Mouse (Mus musculus) layer of hippocampus, postnatal 14 days (tissue): Measurements from ENCODE around the gene Il22ra1. TPM values are rescaled to one million over a fixed set of nuclear protein-coding genes. Genes with fewer than 3 reads are reported as not detected.
"Not testable (repeated sequence)": the region's sequence is repeated elsewhere in the genome, so short reads cannot be mapped to it uniquely, and the experiment has no call there.

Source experiments
- DNase-seq, 2 experiments: peaks; one replicate each; pipeline ENCODE4 v3.0.0; 2021 to 2022; ENCODE audit warnings: low spot score in 2 of 2, mixed read lengths in 1 of 2
- long read RNA-seq, 2 experiments: library from polyadenylated mRNA; stranded (forward); transcript quantifications; one replicate each; pipeline ENCODE4 v2.0.0; 2021
- total RNA-seq, 2 experiments: library from RNA; stranded (reverse); gene quantifications; 2 replicates each; pipeline ENCODE4 v1.2.3; 2021

Il22ra1 gene
- under 1 TPM in 1 of 2 experiments, not detected in 1; 0.12 TPM for total RNA-seq
- long read RNA-seq, experiment 1: 0 reads
- long read RNA-seq, experiment 2: 0 reads

DNA sequence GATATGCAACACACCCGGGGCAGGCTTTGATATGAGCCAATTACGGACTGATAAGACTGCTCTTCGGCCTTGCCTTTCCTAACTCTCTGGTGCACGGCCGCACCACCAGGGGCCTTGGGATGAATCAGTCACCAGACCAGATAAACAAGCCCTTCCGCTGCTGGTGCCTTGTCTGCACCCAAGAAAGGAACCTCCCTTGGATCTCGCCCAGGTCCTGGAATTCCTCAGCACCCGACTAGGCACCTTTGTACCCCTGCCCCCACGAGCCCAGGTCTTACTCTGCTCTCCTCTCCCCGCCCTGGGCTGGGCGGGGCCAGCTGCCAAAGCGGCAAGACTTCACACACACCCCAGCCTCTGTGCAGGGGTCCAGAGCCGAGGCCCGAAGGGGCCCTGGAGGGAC lies at the start of gene Il22ra1:
Il22ra1 (plus strand) TSS at position 356 of the 400 bp plus-strand sequence.
- no peak for DNase-seq

DNA sequence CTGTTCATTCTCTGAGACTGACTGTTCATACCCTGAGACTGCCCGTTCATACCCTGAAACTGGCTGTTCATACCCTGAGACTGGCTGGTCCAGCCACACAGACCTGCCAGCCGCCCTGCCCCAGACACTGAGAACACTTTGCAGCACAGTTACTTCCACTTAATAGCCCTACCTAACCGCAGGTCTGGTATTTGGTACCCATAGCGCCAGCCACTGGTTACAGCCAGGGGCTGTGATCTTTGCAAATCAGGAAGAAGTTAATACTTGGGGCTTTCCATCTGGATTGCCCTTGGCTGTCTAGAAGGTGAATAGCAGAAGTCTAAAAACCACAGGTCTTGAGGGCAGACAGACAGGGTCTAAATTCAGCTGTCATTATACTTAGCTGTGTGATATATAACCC lies 48.7 kb upstream of the Il22ra1 start:
- DNase-seq: no peak

DNA sequence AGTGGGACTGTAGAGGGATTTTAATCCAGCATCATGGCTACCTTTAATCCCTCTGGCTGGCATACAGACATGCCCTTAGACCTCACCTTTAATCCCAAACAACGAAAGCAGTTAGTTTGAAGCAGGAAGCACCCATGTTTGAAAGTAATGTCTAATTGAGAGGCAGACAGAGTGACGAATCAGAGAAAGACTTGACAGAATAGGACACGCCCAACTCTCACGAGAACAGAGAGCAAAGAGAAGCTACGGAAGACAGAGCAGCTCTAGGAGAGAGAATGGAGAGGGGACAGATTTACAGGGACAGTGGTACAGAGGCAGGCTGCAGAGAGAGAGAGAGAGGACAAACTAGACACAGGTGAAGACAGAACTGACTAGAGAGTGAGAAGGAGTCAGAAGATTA lies 46.2 kb upstream of the Il22ra1 start:
- DNase-seq: no peak

DNA sequence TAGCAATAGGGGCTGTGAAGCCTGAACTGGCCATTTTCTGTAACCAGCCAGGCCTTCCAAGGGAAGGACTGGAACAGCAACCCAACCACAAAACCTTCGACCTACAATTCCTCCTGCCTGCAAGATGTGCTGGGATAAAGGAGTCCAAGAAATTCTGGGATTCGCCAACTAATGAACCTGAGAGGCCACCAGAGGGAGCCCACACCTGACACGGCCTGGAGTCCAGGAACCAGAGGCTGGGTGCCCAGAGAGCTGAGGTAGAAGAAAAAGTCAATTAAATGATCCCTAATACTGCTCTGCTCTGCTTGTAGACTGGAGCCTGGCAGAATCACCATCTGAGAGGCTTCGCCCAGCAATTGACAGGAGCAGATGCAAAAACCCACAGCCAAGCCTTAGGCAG lies 44.4 kb upstream of the Il22ra1 start:
- no peak for DNase-seq

DNA sequence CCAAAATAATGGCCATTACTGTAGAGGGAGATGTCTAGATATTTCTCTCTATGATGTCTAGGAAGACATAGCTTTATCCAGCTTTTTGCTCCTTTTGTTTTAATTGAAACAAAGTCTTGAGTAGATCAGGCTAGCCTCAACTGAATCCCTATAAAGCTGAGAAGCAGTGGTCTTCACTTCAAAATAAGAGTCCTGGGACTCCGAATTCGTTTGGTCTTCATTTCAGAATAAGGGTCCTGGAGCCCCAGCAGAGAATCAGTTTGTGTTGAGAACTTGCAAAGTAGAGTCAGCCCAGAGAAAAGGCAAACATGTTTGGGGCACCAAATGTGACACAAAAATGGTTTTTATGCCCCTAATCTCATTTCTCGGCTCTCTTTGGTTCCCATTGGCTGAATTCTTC lies 43.2 kb upstream of the Il22ra1 start:
- no peak for DNase-seq

DNA sequence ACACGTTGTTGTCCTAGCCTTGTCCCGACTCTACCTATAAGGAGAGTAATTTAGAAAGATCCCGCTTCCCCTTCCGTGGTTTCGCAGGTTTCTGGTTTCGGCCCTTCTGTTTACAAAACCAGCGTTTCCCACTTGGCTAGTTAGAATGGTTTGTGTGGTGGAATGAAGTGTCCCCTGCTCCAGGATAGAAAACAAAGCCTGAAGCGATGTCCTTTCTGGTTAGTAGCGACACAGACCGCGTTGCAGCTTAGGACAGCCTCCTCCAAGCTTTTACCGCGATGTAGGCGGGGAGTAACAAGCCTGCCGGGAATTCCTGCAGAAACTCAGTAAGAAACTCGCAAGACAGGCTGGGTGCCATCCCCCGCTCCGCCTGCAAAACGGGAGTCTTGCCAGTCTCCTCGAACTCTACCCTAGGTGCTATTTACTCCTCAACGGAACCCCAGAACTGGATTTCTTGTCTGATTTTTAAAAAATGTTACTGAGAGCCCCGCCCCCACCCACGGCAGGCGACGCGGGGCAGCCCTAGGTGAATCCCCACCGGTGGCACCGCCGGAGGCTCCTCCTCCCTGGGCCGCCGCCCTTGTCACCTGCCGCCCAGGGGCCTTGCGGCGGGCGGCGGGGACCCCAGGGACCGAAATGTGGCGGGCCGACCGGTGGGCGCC lies 41.9 kb upstream of the Il22ra1 start, which contains the start of gene Ifnlr1:
Ifnlr1 (plus strand) TSS at position 382 of the 662 bp plus-strand sequence.
- DNase-seq: no peak

DNA sequence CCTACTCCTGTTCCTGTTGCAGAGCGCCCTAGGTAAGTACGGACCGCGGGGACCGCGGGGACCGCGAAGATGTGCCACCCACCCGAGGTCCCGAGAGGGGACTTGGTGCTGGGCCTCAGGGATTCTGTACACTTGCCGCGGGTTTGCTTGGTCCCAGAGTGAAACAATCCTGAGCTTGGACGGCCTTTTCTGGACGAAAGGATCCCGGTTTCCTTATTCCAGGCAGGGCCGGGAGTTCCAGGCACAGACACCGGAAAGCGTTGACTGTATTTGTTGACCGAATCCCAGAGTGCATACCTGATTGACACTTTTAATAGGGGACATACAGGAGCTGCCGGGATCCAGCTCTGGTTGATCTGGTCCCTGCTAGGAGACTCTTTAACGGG lies 41.4 kb upstream of the Il22ra1 start:
- DNase-seq: no peak

DNA sequence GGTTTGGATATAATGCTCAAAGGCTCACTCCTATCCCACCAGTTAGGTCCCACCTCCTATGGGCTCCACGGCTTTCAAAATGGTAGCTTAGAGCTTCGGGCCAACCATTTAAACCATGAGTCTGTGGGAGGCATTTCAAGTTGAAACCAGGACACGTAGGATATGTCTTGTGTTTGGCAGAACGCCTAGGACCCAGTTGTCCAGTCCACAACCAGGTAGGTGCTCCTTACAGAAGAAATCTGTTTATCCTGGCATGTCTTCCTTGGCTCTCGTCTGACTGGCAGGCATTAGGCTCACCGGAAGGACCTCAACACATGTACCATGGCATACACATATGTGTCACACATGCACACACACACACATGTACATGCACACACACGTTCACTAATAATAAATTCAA lies 38.2 kb upstream of the Il22ra1 start:
- DNase-seq: no peak

DNA sequence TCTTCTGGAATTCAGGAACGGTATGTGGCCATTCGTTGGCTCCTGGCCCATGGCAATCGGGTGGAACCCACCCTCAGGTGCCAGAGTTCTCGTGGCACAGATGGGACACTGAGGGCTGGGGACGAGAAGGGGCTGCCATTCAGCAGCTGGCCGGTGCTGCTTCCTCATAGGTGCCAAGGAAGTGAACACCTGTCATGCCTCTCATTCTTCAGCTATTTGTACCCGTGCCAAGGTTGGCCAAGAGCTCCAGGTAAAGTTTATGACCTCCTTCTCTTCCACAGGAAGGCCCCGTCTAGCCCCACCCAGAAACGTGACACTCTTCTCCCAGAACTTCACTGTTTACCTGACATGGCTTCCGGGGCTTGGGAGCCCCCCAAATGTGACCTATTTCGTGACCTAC lies 37.7 kb upstream of the Il22ra1 start:
- DNase-seq: no peak

DNA sequence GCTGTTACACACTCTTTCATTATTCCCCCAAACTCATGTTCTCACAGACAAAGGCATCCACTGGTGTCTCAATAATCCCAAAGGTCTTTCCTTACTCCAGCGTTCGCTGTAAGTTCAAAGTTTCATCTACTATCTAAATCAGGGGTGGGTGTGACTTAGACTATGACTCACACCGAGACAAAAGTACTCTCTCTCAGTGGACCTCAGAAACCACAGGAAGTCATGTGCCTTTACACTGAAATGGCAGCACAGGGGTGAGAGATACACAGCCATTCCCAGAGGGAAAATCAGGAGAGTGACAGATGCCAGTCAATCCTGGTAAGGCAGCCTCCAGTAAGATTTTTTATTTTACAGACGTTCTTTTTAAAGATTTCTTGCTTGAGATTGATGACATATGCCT lies 35.1 kb upstream of the Il22ra1 start:
- no peak for DNase-seq

DNA sequence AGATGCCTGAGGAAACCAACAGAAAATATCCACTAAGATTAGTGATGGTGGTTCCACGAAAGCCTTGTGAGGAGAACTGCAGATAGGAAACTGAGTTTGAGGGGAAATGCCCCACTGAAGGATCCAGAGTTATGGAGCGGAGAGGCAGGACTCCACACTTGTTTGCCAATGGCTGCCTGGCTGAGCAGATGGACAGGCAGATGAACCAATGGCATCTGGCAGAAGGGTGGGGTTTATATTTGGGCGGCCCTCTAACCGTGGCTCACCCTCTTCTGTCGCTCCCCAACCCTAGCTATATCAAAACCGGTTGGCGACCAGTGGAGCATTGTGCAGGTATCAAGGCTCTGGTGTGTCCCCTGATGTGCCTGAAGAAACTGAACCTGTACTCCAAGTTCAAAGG lies 29.5 kb upstream of the Il22ra1 start:
- DNase-seq: no peak

DNA sequence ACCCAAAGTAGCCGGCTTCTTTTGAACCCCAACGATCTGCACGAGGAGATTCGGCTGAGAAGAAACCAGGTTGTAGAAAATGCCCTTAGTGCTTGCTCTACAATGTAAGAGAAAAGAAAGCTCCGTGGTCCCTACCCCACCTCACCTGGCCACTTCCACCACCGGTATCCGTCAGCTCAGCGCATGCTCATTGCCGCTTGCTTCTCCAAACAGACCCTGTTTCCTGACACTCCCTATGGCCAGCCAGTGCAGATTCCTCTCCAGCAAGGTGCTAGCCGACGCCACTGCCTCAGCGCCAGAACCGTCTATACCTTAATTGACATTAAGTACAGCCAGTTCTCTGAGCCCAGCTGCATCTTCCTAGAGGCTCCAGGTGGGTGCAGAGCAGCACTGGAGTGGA lies 24.5 kb upstream of the Il22ra1 start:
- DNase-seq: no peak

DNA sequence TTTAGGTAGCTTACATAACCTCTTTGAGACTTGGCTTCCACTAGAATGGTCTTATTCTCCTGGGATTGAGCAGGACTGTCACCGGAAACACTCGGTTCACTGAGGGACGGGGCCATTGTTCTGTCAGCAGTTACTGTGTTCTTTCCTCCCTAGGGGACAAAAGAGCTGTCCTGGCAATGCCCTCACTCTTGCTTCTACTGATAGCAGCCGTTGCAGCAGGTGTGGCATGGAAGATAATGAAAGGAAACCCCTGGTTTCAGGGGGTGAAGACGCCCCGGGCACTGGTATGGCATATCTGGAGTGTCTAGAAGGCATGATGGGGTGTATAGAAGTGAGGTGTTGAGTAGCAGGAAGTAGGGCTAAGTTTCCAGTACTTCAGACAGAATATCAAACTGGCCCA lies 24.0 kb upstream of the Il22ra1 start:
- DNase-seq: no peak

DNA sequence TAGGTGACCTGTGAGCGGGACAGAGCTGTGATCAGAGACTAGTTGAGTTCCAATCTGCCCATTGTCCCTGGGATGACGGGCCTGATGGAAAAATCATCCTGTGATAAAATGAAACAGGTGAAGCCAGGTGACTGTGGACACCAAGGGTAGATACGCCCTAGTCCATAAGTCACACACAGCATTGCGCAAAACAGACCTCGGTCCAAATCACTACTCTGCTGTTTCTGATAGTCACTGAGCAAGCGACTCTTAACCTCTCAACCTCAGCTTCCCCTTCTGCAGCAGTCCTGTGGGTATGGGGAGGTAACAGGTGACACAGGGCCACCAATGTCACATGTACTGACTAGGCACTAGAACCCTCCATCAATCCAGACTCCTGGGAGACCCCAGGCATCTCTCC lies 21.9 kb upstream of the Il22ra1 start:
- no peak for DNase-seq

DNA sequence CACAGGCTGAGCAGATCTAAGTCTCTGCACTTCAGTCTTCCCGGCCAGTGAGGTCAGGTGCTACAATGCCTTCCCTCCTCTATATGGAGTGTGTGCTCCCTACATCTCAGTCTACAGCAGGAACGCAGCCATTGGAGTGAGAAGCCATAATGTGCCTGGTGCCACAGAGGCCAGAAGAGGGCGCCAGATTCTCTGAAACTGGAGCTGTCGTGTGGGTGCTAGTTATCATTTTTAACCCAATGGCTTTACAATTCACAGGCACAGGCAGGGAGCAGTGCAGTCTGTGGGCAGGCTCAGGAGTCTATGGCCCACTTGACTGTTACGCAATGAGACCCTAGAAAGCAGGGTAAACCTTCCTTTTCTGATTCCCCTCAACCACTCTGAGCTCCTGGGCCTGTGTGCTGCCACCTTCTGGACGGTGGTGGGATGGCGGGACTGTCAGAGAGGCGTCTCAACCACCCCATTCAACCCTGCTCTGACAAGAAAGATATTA lies 18.9 kb upstream of the Il22ra1 start:
- DNase-seq: peak; percentile 74 to 79

DNA sequence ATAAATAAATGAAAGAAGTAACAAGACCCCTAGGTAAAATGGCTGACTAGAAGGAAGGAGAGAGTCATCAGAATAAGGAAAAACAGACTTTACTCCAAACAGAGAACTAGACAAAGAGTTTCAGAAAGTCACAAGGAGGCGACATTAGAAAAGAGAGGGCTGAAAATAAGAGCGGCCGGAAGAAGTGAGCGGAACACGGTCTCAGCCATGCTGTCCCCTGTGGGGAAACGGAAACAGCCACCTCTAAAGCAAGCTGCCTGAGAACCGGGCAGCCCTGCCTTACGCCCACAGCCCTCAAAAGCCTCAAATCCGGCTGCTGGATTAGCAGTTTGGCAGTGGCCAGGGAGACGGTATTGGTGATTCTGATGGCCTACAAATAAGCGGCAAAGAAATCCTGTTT lies 18.4 kb upstream of the Il22ra1 start:
- no peak for DNase-seq

DNA sequence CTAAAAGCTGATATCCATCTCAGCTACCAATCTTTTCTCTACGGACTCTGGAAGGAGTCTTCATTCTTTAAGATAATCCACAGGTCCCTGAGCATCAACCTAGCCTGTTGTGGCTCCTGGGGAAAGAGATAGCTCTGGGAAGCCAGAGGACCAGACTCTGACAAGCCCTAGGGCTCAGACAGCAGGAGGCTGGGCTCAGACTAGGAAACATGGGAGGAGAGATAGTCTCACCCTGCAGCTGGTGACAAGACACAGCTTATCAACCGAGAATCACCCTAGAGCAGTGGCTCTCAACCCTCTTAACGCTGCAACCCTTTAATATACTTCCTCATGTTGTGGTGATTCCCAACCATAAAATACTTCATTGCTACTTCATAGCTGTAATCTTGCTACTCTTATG lies 17.6 kb upstream of the Il22ra1 start:
- no peak for DNase-seq

DNA sequence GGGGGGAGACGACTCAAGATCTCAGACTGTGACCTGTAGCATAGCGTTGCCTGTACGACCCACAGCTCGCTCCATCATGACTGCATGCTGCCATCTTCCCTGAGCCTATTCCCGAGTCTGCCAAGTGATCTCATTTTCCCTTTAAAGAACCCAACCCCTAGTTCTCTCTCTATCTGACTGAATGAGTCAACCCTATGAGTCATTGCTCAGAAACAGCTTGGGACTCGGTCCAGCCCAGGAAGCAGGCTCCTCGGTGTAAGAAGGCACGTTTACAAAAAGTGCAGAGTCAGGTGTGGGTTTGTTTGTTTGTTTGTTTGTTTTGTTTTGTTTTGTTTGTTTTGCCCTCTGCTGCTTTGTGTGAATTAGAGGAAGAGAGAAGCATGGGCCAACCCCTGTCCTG lies 13.2 kb upstream of the Il22ra1 start:
- no peak for DNase-seq

DNA sequence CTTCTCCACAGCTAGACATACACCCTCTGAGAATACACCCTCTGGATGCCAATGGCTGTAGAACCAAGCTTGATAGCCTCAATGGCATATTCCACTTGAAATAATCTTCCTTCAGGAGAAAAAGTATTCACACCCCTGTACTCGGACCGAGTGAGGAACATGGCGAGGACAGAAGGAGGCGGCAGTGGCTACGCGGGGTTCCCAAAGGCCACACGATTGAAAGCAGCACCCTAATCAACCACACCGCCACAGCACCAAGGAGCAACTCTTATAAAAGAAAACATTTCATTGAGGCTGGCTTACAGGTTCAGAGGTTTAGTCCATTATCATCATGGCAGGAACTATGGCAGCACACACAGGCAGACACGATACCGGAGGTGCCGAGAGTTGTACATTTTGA lies 11.5 kb upstream of the Il22ra1 start:
- not testable (repeated sequence) for DNase-seq

DNA sequence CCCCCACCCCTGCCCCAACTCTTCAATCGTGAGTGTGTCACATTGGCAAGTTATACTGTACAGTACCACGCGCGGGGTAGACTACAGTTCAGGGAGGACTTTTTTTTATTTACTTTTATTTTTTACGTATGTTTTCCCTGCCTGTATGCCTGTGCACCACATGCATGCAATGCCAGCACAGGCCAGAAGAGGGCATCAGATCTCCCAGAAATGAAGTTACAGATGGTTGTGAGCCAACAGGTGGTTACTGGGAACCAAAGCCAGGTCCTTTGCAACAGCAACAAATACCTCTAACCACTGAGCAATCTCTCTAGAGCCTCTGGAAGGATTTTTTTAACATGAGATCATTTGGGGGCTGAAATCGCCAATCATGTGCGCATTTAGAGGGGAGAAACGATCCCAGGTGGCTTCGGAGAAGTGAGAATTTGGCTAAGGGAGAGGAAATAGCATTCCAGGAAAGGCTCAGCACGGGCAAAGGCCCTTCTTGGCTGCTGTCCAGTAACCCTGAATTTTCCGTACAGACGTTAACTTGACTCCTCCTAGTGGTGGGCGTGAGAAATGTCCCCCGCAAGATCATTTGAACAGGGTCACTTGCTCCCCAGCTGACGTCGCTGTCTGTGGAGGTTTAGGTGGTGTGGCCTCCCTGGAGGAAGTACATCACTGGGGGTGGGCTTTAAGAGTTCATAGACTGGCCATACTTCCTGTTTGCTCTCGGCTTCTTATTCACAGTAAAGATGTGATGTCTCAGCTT lies 5.3 kb upstream of the Il22ra1 start:
- no peak for DNase-seq

DNA sequence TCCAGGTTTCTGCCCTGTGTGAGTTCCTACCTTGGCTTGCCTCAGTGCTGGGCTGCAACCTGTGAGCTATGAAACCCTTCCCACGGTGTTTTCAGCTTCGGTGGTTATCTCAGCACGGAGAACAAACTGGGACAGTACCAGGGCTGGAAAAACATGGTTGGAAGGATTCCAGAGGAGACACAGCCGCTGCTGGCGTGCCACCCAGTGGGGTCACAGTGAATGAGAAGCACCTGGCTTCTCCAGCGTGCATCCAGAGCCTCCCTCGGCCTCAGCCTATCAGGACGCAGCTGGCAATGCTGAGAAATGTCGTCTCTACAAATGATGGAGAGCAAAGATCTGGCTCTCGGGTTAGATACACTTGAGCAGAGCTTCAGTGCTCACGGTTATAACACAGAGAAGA lies 1.6 kb upstream of the Il22ra1 start:
- DNase-seq: no peak

DNA sequence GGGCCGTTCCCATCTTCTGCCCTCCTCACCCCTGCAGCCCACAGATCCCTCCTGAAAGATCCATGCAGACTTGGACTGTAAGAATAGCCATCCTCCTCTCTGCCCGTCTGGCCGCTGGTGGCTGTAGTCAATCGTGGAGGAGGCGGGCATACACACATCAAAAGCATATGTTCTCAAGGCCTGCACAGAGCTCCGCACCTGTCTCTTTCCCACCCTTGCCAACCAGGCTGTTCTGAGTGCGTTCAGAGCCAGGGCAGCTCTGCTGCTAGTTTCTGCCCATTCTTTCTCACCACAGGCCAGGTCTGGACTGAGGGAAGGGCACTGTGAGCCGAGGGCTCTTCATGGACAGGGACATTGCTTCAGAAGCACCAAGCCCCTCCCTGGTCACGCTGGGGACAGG lies 2.2 kb downstream of the Il22ra1 start:
- peak in 1 of 2 experiments; percentile 41 for DNase-seq

DNA sequence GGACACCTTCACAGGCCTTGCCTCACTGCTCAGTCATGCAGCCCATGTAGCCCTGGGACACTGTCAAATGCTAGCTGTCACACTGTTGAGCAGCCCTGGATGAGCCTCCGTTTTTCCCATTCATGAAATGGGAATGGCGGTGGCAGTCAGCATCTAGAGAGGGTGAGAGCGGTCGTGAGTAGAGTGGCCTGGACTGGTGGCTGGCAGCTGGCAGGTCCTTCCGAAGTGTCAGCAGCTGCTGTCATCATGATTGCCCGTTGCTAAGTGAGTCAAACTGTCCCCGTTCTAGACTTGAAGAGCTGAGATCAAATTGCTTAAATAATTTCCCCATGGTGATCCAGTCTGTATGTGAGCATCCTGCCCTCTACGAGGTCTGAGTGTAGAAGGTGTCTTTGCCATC lies 3.0 kb downstream of the Il22ra1 start:
- DNase-seq: no peak
